In genomic region chr1:132355162-132355601, GRCm38 (mm10) we compare ENCODE assay signal across 8 mouse cellular contexts. TPM values are rescaled to one million over a fixed set of nuclear protein-coding genes. Genes with fewer than 3 reads are reported as not detected.
A peak's percentile ranks its signal among the peaks of the same experiment; 100 is the strongest.
DNase-seq lines count a peak whose midpoint lies in the region; ATAC-seq and TF ChIP-seq lines count a peak whose summit lies in the region.

No protein-coding gene starts in this region.

- H3K4me1 ChIP-seq in hindbrain, embryonic 12.5 days: peaks cover 10% of the 10 kb centered on the region
- H3K4me1 ChIP-seq in liver, embryonic 12.5 days: peaks cover 33% of the 10 kb centered on the region

- no peaks in the 10 kb centered on the region for H3K27me3 ChIP-seq in Patski
- no peaks in the 10 kb centered on the region for H3K27me3 ChIP-seq in hindbrain, embryonic 12.5 days
- no peaks in the 10 kb centered on the region for H3K27me3 ChIP-seq in liver, embryonic 12.5 days (replicated peaks)

- CTCF ChIA-PET in Patski (lab: Charles Lee): interaction anchor here (0.8 to 6.9 kb wide), 24 partner anchors 8 to 233 kb away, joined by 3 to 112 read pairs (median 6); partner anchors contain the start of gene Nuak2

- no peak overlapping the region for H3K4me3 ChIP-seq in hindbrain, embryonic 12.5 days
- no peak overlapping the region for H3K4me3 ChIP-seq in liver, embryonic 12.5 days

- no peak for TF ChIP-seq CTCF in Patski (IDR thresholded peaks at IDR 0.05)

- WGBS in hindbrain, embryonic 12.5 days: 42% methylated on average over 6 of the region's 6 CpGs
- WGBS in liver, embryonic 12.5 days (ENCODE audit: insufficient replicate concordance): 80% methylated on average over 6 of the region's 6 CpGs

- in situ Hi-C loops in Patski (cut with MboI; ENCODE audit: low pct_unique_long_range_greater_than_20kb): loop anchor here (5.0 kb wide), 1 partner anchor 198 kb away; no protein-coding TSS in a partner anchor

- POLR2A ChIA-PET in Patski (lab: Charles Lee): interaction anchor here (0.6 to 6.6 kb wide), 18 partner anchors 12 to 197 kb away, joined by 3 to 83 read pairs (median 6); partner anchors contain the start of genes Klhdc8a and Nuak2

- H3K27ac ChIP-seq in hindbrain, embryonic 12.5 days: peak overlapping the region; percentile 36
- H3K27ac ChIP-seq in liver, embryonic 12.5 days: no peak overlapping the region

- no peak overlapping the region for H3K4me2 ChIP-seq in hindbrain, embryonic 12.5 days (replicated peaks)
- H3K4me2 ChIP-seq in liver, embryonic 12.5 days: no peak overlapping the region

- DNase-seq in 3T3-L1 (ENCODE audit: low read depth, low spot score) (peak; percentile 53), Patski (ENCODE audit: low read depth, low spot score) (peak; percentile 86)
- no peak for DNase-seq in urinary bladder, postnatal 25 days (ENCODE audit: low spot score)
- DNase-seq in frontal cortex, postnatal 25 days (ENCODE audit: low spot score in 2 of 2): no peak
- DNase-seq in layer of hippocampus, postnatal 10 days (ENCODE audit: low spot score in 2 of 2): no peak
- no peak for DNase-seq in cerebellum, postnatal 4 days (ENCODE audit: low spot score in 2 of 2)

- peaks cover 35% of the 10 kb centered on the region for H3K36me3 ChIP-seq in hindbrain, embryonic 12.5 days
- peaks cover 70% of the 10 kb centered on the region for H3K36me3 ChIP-seq in liver, embryonic 12.5 days

- peak; percentile 76 for ATAC-seq in Patski
- ATAC-seq in hindbrain, embryonic 12.5 days (ENCODE audit: low FRiP score): no peak
- peak; percentile 26 for ATAC-seq in liver, embryonic 12.5 days

- H3K9me3 ChIP-seq in hindbrain, embryonic 12.5 days (replicated peaks): no peaks in the 10 kb centered on the region
- H3K9me3 ChIP-seq in liver, embryonic 12.5 days (replicated peaks): peaks cover 8% of the 10 kb centered on the region

- peak overlapping the region; percentile 29; the same call in 1 of the 2 replicates for H3K9ac ChIP-seq in hindbrain, embryonic 12.5 days
- no peak overlapping the region for H3K9ac ChIP-seq in liver, embryonic 12.5 days

RNA-seq across cellular contexts. Expression of gene Tmcc2, which starts 35.9 kb away (rescaled TPM):
- polyA plus RNA-seq in Patski (2021): 12.2 TPM
- 36.3 and 37.8 TPM in 2 replicates for polyA plus RNA-seq in hindbrain, embryonic 12.5 days (2016; fragmentation: Nextera tagmentation; extraction: Ambion mirVana)
- polyA plus RNA-seq in liver, embryonic 12.5 days (2016; fragmentation: Nextera tagmentation; extraction: Ambion mirVana): 342 and 350 TPM in 2 replicates
- 100 to 1,000 TPM; 171 to 181 TPM for total RNA-seq in layer of hippocampus, postnatal 10 days (2021)

RNA-seq across cellular contexts. Expression of gene Nuak2, which starts 39.3 kb away (rescaled TPM):
- polyA plus RNA-seq in Patski (2021): 110 TPM
- 29.7 and 30.0 TPM in 2 replicates for polyA plus RNA-seq in hindbrain, embryonic 12.5 days (2016; fragmentation: Nextera tagmentation; extraction: Ambion mirVana)
- 1.3 and 1.7 TPM in 2 replicates for polyA plus RNA-seq in liver, embryonic 12.5 days (2016; fragmentation: Nextera tagmentation; extraction: Ambion mirVana)
- 1 to 10 TPM; 3.1 TPM for total RNA-seq in layer of hippocampus, postnatal 10 days (2021)

RNA-seq across cellular contexts. Expression of gene Klhdc8a, which starts 56.8 kb away (rescaled TPM):
- 141 TPM for polyA plus RNA-seq in Patski (2021)
- polyA plus RNA-seq in hindbrain, embryonic 12.5 days (2016; fragmentation: Nextera tagmentation; extraction: Ambion mirVana): 5.1 and 5.3 TPM in 2 replicates
- polyA plus RNA-seq in liver, embryonic 12.5 days (2016; fragmentation: Nextera tagmentation; extraction: Ambion mirVana): 0.06 and 0.07 TPM in 2 replicates
- total RNA-seq in layer of hippocampus, postnatal 10 days (2021): 10 to 100 TPM; 11.1 to 11.5 TPM

Comparison
In these comparisons a context has a peak if more than half of its experiments do, and no peak if none do; other contexts are left out.
1. DNase-seq: peak in 3T3-L1 (single experiment) and Patski (single experiment); none in urinary bladder, postnatal 25 days (single experiment), frontal cortex, postnatal 25 days (0 of 2), layer of hippocampus, postnatal 10 days (0 of 2) and cerebellum, postnatal 4 days (0 of 2).
2. RNA of gene Nuak2, which starts 39.3 kb away (polyA plus RNA-seq): 110 TPM in Patski (single experiment) and 29.7 to 30.0 TPM in hindbrain, embryonic 12.5 days; 1.3 to 1.7 TPM in liver, embryonic 12.5 days; every median in the first group is over 10 times any median in the second.
3. RNA of gene Klhdc8a, which starts 56.8 kb away (polyA plus RNA-seq): 141 TPM in Patski (single experiment); 5.1 to 5.3 TPM in hindbrain, embryonic 12.5 days and 0.06 to 0.07 TPM in liver, embryonic 12.5 days; every median in the first group is over 10 times any median in the second.